Comparison of ENCODE assay signal across 7 mouse cellular contexts in genomic region chr17:45572103-45573086, GRCm38 (mm10). TPM values are rescaled to one million over a fixed set of nuclear protein-coding genes. Genes with fewer than 3 reads are reported as not detected.
DNase-seq lines count a peak whose midpoint lies in the region; ATAC-seq lines count a peak whose summit lies in the region.

No protein-coding gene starts in this region.

- H3K9ac ChIP-seq in intestine, embryonic 14.5 days (ENCODE audit: low read length), result peak overlapping the region; percentile 100

- H3K9me3 ChIP-seq in intestine, embryonic 14.5 days (ENCODE audit: control insufficient read depth, low read length), result no peaks in the 10 kb centered on the region

- no peaks in the 10 kb centered on the region for H3K27me3 ChIP-seq in intestine, embryonic 14.5 days (replicated peaks; ENCODE audit: control insufficient read depth, insufficient read depth, low read length)

- peak; percentile 90 for DNase-seq in adrenal gland, adult 2 months
- DNase-seq in embryo, embryonic 11 days, result peak; percentile 92
- DNase-seq in gastrocnemius, postnatal 36 days, result peak; percentile 62 to 69
- peak; percentile 89 for DNase-seq in intestine, embryonic 14.5 days (ENCODE audit: low spot score)
- DNase-seq in left cerebral cortex, postnatal 36 days (ENCODE audit: low spot score in 2 of 2), result peak; percentile 78 to 84
- DNase-seq in skeletal muscle tissue, adult 2 months (ENCODE audit: low read depth, low spot score), result peak; percentile 74

- H3K4me2 ChIP-seq in intestine, embryonic 14.5 days (ENCODE audit: low read length), result peak overlapping the region; percentile 90

- under 1% methylated on average over 53 of the region's 57 CpGs for WGBS in intestine, embryonic 14.5 days

- intact Hi-C loops in gastrocnemius, postnatal 36 days (cut with DNase I), result no loop called here
- intact Hi-C loops in left cerebral cortex, postnatal 36 days (cut with DNase I), result no loop called here

- H3K27ac ChIP-seq in intestine, embryonic 14.5 days (ENCODE audit: low read depth), result peak overlapping the region; percentile 98

- peak overlapping the region; percentile 98 for H3K4me3 ChIP-seq in intestine, embryonic 14.5 days (ENCODE audit: low read depth, low read length)

- peaks cover 20% of the 10 kb centered on the region for H3K4me1 ChIP-seq in intestine, embryonic 14.5 days (replicated peaks; ENCODE audit: control insufficient read depth, insufficient read depth, low read length)

- ATAC-seq in intestine, embryonic 14.5 days (replicated peaks; ENCODE audit: low FRiP score, low TSS enrichment, low read depth), result peak; percentile 57
- peak; percentile 20 for ATAC-seq in megakaryocyte-erythroid progenitor cell, adult 5-6 weeks (replicated peaks; ENCODE audit: low FRiP score, low TSS enrichment, poor library complexity, severe bottlenecking)

- H3K36me3 ChIP-seq in intestine, embryonic 14.5 days (ENCODE audit: control insufficient read depth, insufficient read depth, low read length), result peaks cover 47% of the 10 kb centered on the region

RNA-seq across cellular contexts. Expression of gene Hsp90ab1, which starts 0.7 kb away (rescaled TPM):
- total RNA-seq in adrenal gland, adult 2 months (2021), result 1,000 to 10,000 TPM; 1,973 to 2,851 TPM
- polyA plus RNA-seq in adrenal gland, adult 2 months (2012; rRNA removed), result 197 and 291 TPM in 2 replicates
- total RNA-seq in gastrocnemius, postnatal 36 days (2021), result 100 to 1,000 TPM; 866 to 924 TPM
- 1,628 and 1,680 TPM in 2 replicates for polyA plus RNA-seq in intestine, embryonic 14.5 days (2014; fragmentation: Nextera tagmentation; extraction: Ambion mirVana)
- total RNA-seq in left cerebral cortex, postnatal 36 days (2021), result 1,000 to 10,000 TPM; 1,413 to 1,526 TPM
- 1,847 and 1,911 TPM in 2 replicates for total RNA-seq in megakaryocyte-erythroid progenitor cell, adult 5-6 weeks (2014; fragmentation: Nextera tagmentation)
- total RNA-seq in megakaryocyte-erythroid progenitor cell, adult 5-6 weeks (2017), result 2,660 and 3,319 TPM in 2 replicates

RNA-seq across cellular contexts. Expression of gene Slc35b2, which starts 8.7 kb away (rescaled TPM):
- total RNA-seq in adrenal gland, adult 2 months (2021), result 10 to 100 TPM; 43.6 to 59.7 TPM
- 167 and 198 TPM in 2 replicates for polyA plus RNA-seq in adrenal gland, adult 2 months (2012; rRNA removed)
- total RNA-seq in gastrocnemius, postnatal 36 days (2021), result 10 to 100 TPM; 17.3 to 21.4 TPM
- 136 and 146 TPM in 2 replicates for polyA plus RNA-seq in intestine, embryonic 14.5 days (2014; fragmentation: Nextera tagmentation; extraction: Ambion mirVana)
- 10 to 100 TPM; 24.7 to 33.0 TPM for total RNA-seq in left cerebral cortex, postnatal 36 days (2021)
- total RNA-seq in megakaryocyte-erythroid progenitor cell, adult 5-6 weeks (2014; fragmentation: Nextera tagmentation), result 46.9 and 74.5 TPM in 2 replicates
- 27.7 and 60.3 TPM in 2 replicates for total RNA-seq in megakaryocyte-erythroid progenitor cell, adult 5-6 weeks (2017)

RNA-seq across cellular contexts. Expression of gene Nfkbie, which starts 16.9 kb away (rescaled TPM):
- 1 to 10 TPM; 3.0 to 5.6 TPM for total RNA-seq in adrenal gland, adult 2 months (2021)
- 5.2 and 6.4 TPM in 2 replicates for polyA plus RNA-seq in adrenal gland, adult 2 months (2012; rRNA removed)
- total RNA-seq in gastrocnemius, postnatal 36 days (2021), result under 1 TPM; 0.64 to 0.79 TPM
- 3.7 and 4.0 TPM in 2 replicates for polyA plus RNA-seq in intestine, embryonic 14.5 days (2014; fragmentation: Nextera tagmentation; extraction: Ambion mirVana)
- total RNA-seq in left cerebral cortex, postnatal 36 days (2021), result 1 to 10 TPM; 1.7 to 2.7 TPM
- total RNA-seq in megakaryocyte-erythroid progenitor cell, adult 5-6 weeks (2014; fragmentation: Nextera tagmentation), result 4.2 and 6.0 TPM in 2 replicates
- total RNA-seq in megakaryocyte-erythroid progenitor cell, adult 5-6 weeks (2017), result 3.2 and 3.9 TPM in 2 replicates

RNA-seq across cellular contexts. Expression of gene Tmem151b, which starts 22.9 kb away (rescaled TPM):
- under 1 TPM; 0.06 to 0.17 TPM for total RNA-seq in adrenal gland, adult 2 months (2021)
- 0.09 and 0.74 TPM in 2 replicates for polyA plus RNA-seq in adrenal gland, adult 2 months (2012; rRNA removed)
- under 1 TPM in 1 of 2 experiments, not detected in 1; 0.13 TPM for total RNA-seq in gastrocnemius, postnatal 36 days (2021)
- polyA plus RNA-seq in intestine, embryonic 14.5 days (2014; fragmentation: Nextera tagmentation; extraction: Ambion mirVana), result 2.1 and 2.3 TPM in 2 replicates
- total RNA-seq in left cerebral cortex, postnatal 36 days (2021), result 100 to 1,000 TPM; 120 to 121 TPM
- total RNA-seq in megakaryocyte-erythroid progenitor cell, adult 5-6 weeks (2014; fragmentation: Nextera tagmentation), result not detected in 2 replicates
- total RNA-seq in megakaryocyte-erythroid progenitor cell, adult 5-6 weeks (2017), result not detected in 2 replicates

RNA-seq across cellular contexts. Expression of gene Slc29a1, which starts 27.0 kb away (rescaled TPM):
- total RNA-seq in adrenal gland, adult 2 months (2021), result 100 to 1,000 TPM; 104 to 197 TPM
- polyA plus RNA-seq in adrenal gland, adult 2 months (2012; rRNA removed), result 288 and 410 TPM in 2 replicates
- total RNA-seq in gastrocnemius, postnatal 36 days (2021), result 10 to 100 TPM; 30.3 to 35.8 TPM
- 79.7 and 82.7 TPM in 2 replicates for polyA plus RNA-seq in intestine, embryonic 14.5 days (2014; fragmentation: Nextera tagmentation; extraction: Ambion mirVana)
- total RNA-seq in left cerebral cortex, postnatal 36 days (2021), result 10 to 100 TPM; 17.1 to 23.2 TPM
- 166 and 176 TPM in 2 replicates for total RNA-seq in megakaryocyte-erythroid progenitor cell, adult 5-6 weeks (2014; fragmentation: Nextera tagmentation)
- total RNA-seq in megakaryocyte-erythroid progenitor cell, adult 5-6 weeks (2017), result 89.2 and 171 TPM in 2 replicates

Comparison
In these comparisons a context has a peak if more than half of its experiments do, and no peak if none do; other contexts are left out.
1. Peak in every context shown above with its lines: DNase-seq, ATAC-seq, H3K4me3 ChIP-seq and H3K27ac ChIP-seq.